Mouse (Mus musculus): Measurements from ENCODE around the gene Tmem136.
A peak's percentile ranks its signal among the peaks of the same experiment; 100 is the strongest.

Gene Tmem136

DNA sequence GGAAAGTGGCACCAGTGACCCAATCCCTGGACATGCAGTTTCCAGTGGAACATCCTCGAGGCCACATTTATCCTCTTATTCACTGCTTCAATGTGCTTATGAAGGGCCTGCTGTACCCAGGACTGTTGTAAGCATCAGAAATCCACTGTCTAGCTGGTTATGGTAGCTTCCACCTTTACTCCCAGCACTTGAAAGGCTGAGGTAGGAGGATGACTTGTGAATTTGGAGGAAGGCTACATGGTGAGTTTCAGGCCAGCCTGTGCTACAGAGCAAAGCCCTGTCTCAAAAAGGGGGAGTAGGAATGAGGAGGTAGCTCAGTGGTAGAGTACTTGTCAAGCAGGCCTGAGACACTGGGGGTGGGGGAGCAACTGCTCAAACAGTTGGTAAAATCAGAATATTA, 8.3 kb downstream of the Tmem136 start:
- DNase-seq (ENCODE audit: low spot score in 2 of 2) = no peak

DNA sequence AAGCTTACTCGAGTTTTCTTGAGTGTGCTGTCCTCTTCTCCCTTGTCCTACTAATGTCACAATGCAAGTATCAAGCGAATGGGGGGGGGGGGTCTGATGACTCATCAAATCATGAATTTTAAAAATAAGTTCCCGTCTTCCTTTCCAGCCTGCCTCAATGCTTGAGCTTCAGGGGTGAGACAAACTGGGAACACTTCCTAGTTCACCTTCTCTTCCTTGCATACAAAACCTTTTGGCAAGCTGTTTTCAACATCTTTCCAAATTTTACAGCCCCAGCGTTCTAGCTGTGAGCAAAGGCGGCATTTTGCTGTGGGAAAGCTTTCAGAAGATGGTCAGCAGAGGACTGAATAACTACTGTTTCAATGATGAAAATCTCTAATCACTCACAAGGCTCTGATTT, 8.8 kb downstream of the Tmem136 start:
- DNase-seq (ENCODE audit: low spot score in 2 of 2) = no peak

- DNase-seq (ENCODE audit: low spot score in 2 of 2) = no peak
Measured at GRCm38 (mm10) chr9:43107187-43107517, 9.2 kb downstream of the Tmem136 start, which contains the start of gene Arhgef12. Gene Arhgef12, minus strand, starts transcription at chr9:43107239.

GRCm38 (mm10) chr9:43106426-43107186, 9.8 kb downstream of the Tmem136 start:
- DNase-seq (ENCODE audit: low spot score in 2 of 2) = peak; percentile 13 to 28

GRCm38 (mm10) chr9:43105664-43106361, 10.6 kb downstream of the Tmem136 start:
- peak; percentile 68 to 70 for DNase-seq (ENCODE audit: low spot score in 2 of 2)

GRCm38 (mm10) chr9:43104873-43105663, 11.3 kb downstream of the Tmem136 start:
- DNase-seq (ENCODE audit: low spot score in 2 of 2) = peak in 1 of 2 experiments; percentile 30

DNA sequence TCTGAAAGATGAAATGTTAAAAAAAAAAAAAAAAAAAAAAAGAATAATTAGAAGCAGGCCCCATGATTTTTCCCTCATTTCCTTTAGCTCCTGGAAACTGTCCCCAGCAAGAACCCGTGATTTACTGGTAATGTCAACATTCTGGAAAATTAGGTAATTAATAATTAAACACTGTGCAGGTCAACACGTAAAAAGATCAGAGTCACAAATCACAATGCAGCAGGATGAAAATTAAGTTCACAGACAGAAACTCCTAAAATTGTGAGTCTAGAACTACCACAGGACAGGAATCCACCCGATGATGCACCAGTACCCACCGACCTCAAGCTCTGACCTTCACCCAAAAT, 11.9 kb downstream of the Tmem136 start:
- no peak for DNase-seq (ENCODE audit: low spot score in 2 of 2)

DNA sequence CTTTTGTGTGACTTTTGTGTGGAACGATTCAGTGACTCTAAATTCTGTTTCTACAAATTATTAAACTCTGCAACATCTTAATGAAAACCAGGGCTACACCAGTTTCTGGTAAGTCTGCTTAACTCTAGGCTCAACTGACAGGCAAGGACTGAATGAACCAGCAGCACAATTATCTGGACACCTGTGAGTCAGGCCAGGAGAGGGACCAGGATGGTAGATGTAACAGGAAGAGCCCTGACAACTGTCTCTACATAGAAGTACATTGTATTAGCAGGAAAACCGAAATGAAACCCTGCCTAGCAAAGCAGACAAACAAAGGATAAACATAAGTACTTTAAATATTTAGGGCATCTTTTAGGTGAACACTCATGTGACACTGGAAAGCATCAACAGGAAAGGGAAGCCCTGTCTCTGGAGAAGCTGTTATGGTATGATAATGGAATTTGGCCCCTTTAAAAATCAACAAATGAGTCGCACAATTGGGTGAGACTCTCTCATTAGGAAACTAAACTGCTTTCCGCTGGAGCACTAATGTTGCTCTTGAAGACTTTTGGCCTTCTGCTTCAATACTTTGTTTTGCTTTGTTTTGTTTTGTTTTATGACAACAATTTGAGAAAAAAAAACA, 12.6 kb downstream of the Tmem136 start:
- peak in 1 of 2 experiments; percentile 8 for DNase-seq (ENCODE audit: low spot score in 2 of 2)

DNA sequence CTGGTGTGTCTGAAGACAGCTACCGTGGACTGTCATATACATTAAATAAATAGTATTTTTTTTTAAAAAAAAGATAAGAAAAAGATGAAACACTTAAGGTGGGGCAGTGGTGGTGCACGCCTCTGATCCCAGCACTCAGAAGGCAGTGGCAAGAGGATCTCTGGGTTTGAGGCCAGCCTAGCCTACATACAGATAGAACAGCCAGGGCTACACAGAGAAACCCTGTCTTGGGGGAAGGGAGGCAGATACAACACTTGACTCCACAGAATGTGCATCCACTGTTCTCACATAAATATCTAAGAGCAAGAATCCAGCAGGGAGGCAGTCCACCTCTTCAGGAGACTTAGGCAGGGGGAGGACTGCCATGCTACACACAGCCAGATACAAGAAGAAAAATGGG, 13.4 kb downstream of the Tmem136 start:
- peak in 1 of 2 experiments; percentile 27 for DNase-seq (ENCODE audit: low spot score in 2 of 2)

DNA sequence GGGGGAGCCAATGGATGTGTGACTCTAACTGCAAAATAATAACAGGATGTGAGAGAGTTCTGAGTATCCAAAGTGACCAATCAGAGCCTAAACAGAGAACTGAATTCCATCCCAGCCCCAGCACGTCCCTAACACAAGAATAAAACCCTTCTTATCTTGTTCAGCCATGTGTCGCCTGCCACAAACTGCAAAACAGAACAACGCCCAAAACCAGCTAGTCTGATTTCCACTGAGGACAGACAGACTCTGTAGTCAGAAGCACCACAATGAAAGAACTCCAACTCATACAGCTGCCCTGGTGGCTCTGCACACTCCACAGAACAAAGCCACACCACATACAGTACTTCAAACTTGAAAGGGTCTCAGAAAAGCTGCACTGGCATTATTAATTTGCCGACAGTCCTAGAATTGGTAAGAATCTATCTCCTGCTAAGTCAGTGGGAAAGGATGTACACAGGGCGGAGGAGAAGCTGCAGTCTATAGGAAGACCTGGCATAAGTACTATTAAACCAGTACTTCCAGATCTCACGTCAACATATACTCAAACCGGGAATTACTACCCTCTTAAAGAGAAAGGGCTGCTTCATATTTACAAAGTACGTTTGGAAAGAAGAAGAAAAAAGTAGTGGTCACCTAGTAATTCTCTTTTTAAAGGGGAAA, 14.3 kb downstream of the Tmem136 start:
- peak; percentile 51 to 74 for DNase-seq (ENCODE audit: low spot score in 2 of 2)

- no peak for DNase-seq (ENCODE audit: low spot score in 2 of 2)
Measured at GRCm38 (mm10) chr9:43098922-43099321, 17.4 kb downstream of the Tmem136 start.

GRCm38 (mm10) chr9:43097801-43098557, 18.4 kb downstream of the Tmem136 start:
- no peak for DNase-seq (ENCODE audit: low spot score in 2 of 2)

DNA sequence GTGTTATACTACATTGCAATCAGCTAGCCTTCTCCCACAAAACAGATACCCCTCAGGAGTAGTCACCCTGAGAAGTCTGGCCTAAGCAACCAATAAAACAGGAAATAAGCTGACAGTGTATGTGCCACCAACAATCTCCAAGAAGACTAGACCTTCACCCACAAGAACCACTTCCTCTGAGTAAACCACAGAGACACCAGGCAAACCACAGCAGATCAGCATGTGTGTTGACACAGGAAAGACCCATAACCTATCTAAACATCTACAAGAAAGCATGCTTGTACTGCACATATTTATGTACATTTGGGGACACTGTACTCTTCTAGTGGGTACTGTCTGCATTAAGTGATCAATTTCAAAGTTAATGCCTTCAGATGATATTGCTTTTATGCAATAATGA, 20.0 kb downstream of the Tmem136 start:
- peak; percentile 64 to 68 for DNase-seq (ENCODE audit: low spot score in 2 of 2)

DNA sequence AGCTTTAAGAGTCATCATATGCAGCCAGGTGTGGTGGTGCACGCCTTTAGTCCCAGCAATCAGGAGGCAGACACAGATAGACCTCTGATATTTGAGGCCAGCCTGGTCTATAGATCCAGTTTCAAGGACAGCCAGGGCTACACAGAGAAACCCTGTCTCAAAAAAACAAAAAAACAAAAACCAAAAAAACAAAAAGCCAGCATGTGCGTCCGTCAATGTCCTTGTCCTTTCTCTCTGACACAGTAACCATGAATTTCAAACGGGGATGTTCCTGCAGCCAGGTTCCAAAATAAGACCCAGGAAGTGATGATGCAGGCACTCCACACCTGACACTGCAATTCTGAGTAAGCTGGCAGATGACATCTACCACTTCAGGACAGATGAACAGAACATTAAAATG, 21.5 kb downstream of the Tmem136 start:
- no peak for DNase-seq (ENCODE audit: low spot score in 2 of 2)

GRCm38 (mm10) chr9:43093803-43094202, 22.6 kb downstream of the Tmem136 start:
- no peak for DNase-seq (ENCODE audit: low spot score in 2 of 2)

DNA sequence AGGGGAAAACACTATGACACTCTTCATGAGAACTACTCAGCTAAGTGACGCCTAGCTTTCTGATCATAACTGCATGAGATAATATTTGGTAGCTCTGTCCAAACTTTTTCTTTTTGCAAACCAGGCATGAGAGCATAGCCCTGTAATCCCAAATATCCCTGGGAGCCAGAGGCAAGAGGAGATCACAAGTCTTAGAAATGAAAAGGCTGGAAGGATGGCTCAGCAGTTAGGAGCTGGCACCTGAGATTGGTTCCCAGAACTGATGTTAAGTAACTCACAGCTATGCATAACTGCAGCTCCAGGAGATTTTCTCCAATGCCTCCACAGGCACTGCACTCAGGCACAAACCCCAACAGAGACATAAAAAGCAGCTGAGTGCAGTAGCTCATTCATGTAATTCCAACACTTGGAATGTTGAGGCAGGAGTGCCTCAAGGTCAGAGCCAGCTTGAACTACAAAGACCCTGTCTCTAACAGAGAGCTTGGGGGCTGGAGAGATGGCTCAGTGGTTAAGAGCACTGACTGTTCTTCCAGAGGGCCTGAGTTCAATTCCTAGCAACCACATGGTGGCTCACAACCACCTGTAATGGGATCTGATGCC, 30.6 kb downstream of the Tmem136 start:
- no peak for DNase-seq (ENCODE audit: low spot score in 2 of 2)

- no peak for DNase-seq (ENCODE audit: low spot score in 2 of 2)
Measured at GRCm38 (mm10) chr9:43084496-43085362, 31.6 kb downstream of the Tmem136 start.

GRCm38 (mm10) chr9:43083441-43084055, 32.8 kb downstream of the Tmem136 start:
- DNase-seq (ENCODE audit: low spot score in 2 of 2) = no peak

GRCm38 (mm10) chr9:43078711-43079110, 37.7 kb downstream of the Tmem136 start:
- DNase-seq (ENCODE audit: low spot score in 2 of 2) = no peak

Data from spleen, postnatal 36 days (tissue).